Mouse (Mus musculus) heart, embryonic 11.5 days (tissue): ENCODE measurements at regions not wholly inside any gene's neighbourhood (a gene's known extent, or its start where the extent isn't known, plus 50 kb on each side); places are given as distances from the start of the nearest gene placed in this dataset.

ENCODE experiments used
- ATAC-seq: fragments of 200-750 bp; cut with Nextera tagmentation; replicated peaks from 2 replicates; pipeline ENCODE4 v1.8.0; 2017; ENCODE audit warnings: moderate library complexity; ENCODE audit not compliant: insufficient number of reproducible peaks, low FRiP score, low TSS enrichment
- H3K27ac ChIP-seq: fragments of 300-500 bp; sonication (generic); 2 replicates; pipeline ENCODE4 v1.5.1; 2014; ENCODE audit warnings: mild to moderate bottlenecking, low read depth, low read length
- H3K27me3 ChIP-seq: fragments of 300-500 bp; sonication (generic); 2 replicates; pipeline ENCODE4 v1.6.1; 2014; ENCODE audit warnings: mild to moderate bottlenecking, low read length, mixed read lengths; ENCODE audit not compliant: control insufficient read depth, insufficient read depth
- H3K36me3 ChIP-seq: fragments of 300-500 bp; sonication (generic); 2 replicates; pipeline ENCODE4 v1.6.1; 2014; ENCODE audit warnings: mild to moderate bottlenecking, low read length, moderate library complexity, mixed read lengths; ENCODE audit not compliant: control insufficient read depth, insufficient read depth
- H3K4me1 ChIP-seq: fragments of 300-500 bp; sonication (generic); 2 replicates; pipeline ENCODE4 v1.6.1; 2014; ENCODE audit warnings: low read length; ENCODE audit not compliant: control insufficient read depth, insufficient read depth
- H3K4me2 ChIP-seq: fragments of 300-500 bp; sonication (generic); 2 replicates; pipeline ENCODE4 v1.6.1; 2014; ENCODE audit warnings: mild to moderate bottlenecking, moderate library complexity
- H3K4me3 ChIP-seq: fragments of 300-500 bp; sonication (generic); 2 replicates; pipeline ENCODE4 v1.5.1; 2014; ENCODE audit warnings: low read depth, low read length
- H3K9ac ChIP-seq: fragments of 300-500 bp; sonication (generic); 2 replicates; pipeline ENCODE4 v1.6.1; 2014; ENCODE audit warnings: mild to moderate bottlenecking, low read depth, low read length, moderate library complexity
- H3K9me3 ChIP-seq: fragments of 300-500 bp; sonication (generic); replicated peaks from 2 replicates; pipeline ENCODE4 v1.6.1; 2016; ENCODE audit warnings: low read length; ENCODE audit not compliant: control insufficient read depth
- WGBS: fragments of 180-500 bp; shearing (Covaris S2); extraction: QIAGEN DNeasy Blood & Tissue Kit; methylation state at CpG from one replicate; pipeline ENCODE4 v1.1.7; 2014; ENCODE audit not compliant: insufficient replicate concordance; 5-methylcytosine and 5-hydroxymethylcytosine counted together

DNA sequence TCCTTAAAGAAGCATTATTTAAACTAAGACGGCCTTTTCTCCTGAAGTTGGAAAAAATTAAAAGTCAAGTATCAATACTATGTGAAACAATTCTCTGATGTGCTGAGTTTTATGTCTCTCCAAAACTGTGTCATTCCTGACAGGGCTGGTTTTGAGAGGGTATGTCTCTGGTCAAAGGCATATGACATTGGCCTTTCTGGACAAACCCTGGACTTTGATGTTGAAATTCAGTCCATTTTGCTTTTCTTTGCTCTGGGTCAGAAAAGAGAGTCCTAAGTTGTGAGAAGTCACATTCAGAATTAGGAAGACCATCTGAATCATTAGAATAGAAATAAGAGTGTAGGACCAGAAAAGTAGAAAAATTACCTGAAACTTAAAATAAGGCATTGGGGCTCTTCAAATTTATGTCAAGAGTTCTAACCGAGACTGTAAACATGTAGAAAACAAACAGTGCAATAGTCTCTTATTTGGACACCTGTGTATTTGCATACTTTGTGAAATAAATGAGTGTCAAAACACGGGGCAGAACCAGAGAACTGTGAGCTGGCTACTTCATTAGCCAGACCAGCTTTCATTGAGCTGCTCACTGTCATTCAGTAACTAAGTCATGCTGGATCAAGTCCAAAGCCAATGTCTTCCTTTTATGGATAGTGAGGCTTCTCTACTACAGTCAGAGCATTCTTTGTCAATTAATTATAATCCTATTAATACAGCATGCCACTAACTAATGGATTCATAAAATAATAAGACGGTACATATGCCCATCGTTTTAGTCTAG, 209.3 kb upstream of the Adamts9 start:
- no peaks in the 10 kb centered on the region for H3K9me3 ChIP-seq
- no peak overlapping the region for H3K9ac ChIP-seq
- H3K27me3 ChIP-seq = no peaks in the 10 kb centered on the region
- no peak overlapping the region for H3K27ac ChIP-seq
- 0 out of 2 replicates have a peak, but pooled peaks cover 2% of the 10 kb centered on the region for H3K4me1 ChIP-seq
- no peak overlapping the region for H3K4me2 ChIP-seq
- no peak overlapping the region for H3K4me3 ChIP-seq
- no peaks in the 10 kb centered on the region for H3K36me3 ChIP-seq
- no peak for ATAC-seq
- WGBS = 84% methylated on average over 5 of the region's 5 CpGs

DNA sequence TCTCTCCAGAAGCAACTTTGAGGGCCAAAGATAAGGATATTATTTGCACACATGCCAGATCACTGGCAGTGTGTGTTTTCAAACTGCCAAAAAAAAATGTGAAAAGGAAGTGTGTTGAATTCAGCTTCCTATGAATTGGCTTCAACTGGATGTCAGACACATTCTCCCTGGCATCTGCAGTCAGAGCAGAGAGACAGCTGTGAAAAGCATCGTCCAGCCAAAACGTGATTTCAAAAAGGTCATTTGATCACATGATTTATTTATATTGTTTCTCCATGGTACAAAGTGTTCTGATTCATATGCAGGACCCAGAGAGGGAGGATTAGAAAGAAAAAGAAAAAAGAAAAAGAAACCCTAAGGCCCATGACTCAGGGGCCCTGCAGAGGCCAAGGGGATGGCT, 207.2 kb upstream of the Adamts9 start:
- 39% methylated on average over 2 of the region's 2 CpGs for WGBS
- H3K27ac ChIP-seq = no peak overlapping the region
- H3K4me2 ChIP-seq = no peak overlapping the region
- no peak overlapping the region for H3K9ac ChIP-seq
- ATAC-seq = no peak
- no peak overlapping the region for H3K4me3 ChIP-seq
- no peaks in the 10 kb centered on the region for H3K36me3 ChIP-seq
- H3K4me1 ChIP-seq = 0 out of 2 replicates have a peak, but pooled peaks cover 2% of the 10 kb centered on the region
- H3K9me3 ChIP-seq = no peaks in the 10 kb centered on the region
- H3K27me3 ChIP-seq = no peaks in the 10 kb centered on the region

DNA sequence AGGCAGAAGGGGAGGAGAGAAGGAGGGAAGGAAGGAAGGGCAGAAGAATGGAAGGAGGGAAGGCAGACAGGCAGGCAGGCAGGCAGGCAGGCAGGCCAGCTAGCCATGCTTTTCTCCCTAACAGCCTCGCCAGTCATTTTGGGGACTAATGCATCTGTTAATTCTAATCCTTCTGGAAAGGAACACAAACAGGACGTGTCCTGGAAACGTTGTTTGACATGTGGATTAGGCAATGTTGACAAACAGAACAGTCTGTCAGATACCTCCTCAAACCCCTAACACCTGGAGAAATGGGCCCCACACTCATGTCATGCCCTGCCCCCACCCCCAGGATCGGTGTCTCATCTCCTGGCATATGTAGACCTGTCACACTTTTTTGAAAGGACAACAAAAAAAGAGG, 206.7 kb upstream of the Adamts9 start:
- ATAC-seq = no peak
- Histone ChIP-seq H3K9me3 (no peaks in the 10 kb centered on the region), H3K4me1 (0 out of 2 replicates have a peak, but pooled peaks cover 2% of the 10 kb centered on the region), H3K27me3 (no peaks in the 10 kb centered on the region), H3K4me2 (no peak overlapping the region), H3K9ac (no peak overlapping the region), H3K27ac (no peak overlapping the region), H3K4me3 (no peak overlapping the region), H3K36me3 (no peaks in the 10 kb centered on the region)
- 29% methylated on average over 4 of the region's 4 CpGs for WGBS

DNA sequence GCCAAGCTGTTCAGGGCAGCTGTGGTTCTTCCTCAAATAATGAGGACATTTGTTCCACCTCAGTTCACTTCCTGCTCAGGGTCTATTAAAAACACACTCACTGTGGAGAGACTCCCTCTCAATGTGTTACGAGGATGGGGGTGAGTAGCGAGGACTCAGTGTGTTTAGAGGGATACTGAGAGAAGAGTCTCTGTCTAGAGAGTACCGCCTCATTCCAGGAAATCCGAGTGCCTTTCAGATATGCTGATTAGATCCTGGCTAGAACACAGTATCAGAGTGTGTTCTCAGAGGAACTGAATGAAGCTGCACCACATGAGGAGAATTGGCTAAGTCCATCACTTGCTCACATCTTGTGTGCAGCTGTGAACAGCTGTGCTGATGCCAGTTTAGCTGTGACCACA, 197.0 kb upstream of the Adamts9 start:
- Histone ChIP-seq H3K36me3 (no peaks in the 10 kb centered on the region), H3K27me3 (no peaks in the 10 kb centered on the region), H3K4me3 (no peak overlapping the region), H3K9ac (no peak overlapping the region), H3K4me1 (no peaks in the 10 kb centered on the region), H3K4me2 (no peak overlapping the region), H3K9me3 (no peaks in the 10 kb centered on the region), H3K27ac (no peak overlapping the region)
- WGBS = 43% methylated on average over 4 of the region's 4 CpGs
- ATAC-seq = no peak

DNA sequence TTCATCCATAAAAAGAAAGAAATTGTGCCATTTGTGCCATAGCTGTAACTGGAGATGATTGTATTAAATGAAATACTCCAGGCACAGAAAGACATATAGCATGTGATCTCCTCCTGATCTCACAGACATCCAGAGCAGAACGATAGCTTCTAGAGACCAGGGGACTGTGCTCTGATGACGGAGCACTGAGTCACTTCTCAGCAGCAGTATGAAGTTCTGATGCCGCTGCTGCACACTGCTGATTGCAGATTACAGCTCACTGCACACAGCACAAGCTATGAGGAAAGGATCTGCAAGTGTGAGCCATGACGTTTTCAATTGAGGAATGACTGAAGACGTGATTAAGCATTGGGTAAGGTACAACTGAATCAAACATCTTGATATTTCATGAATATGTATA, 190.6 kb upstream of the Adamts9 start:
- H3K36me3 ChIP-seq = no peaks in the 10 kb centered on the region
- H3K4me3 ChIP-seq = no peak overlapping the region
- no peak overlapping the region for H3K27ac ChIP-seq
- no peaks in the 10 kb centered on the region for H3K4me1 ChIP-seq
- H3K9me3 ChIP-seq = no peaks in the 10 kb centered on the region
- H3K4me2 ChIP-seq = no peak overlapping the region
- ATAC-seq = no peak
- WGBS = 64% methylated on average over 5 of the region's 5 CpGs
- no peaks in the 10 kb centered on the region for H3K27me3 ChIP-seq
- H3K9ac ChIP-seq = no peak overlapping the region

DNA sequence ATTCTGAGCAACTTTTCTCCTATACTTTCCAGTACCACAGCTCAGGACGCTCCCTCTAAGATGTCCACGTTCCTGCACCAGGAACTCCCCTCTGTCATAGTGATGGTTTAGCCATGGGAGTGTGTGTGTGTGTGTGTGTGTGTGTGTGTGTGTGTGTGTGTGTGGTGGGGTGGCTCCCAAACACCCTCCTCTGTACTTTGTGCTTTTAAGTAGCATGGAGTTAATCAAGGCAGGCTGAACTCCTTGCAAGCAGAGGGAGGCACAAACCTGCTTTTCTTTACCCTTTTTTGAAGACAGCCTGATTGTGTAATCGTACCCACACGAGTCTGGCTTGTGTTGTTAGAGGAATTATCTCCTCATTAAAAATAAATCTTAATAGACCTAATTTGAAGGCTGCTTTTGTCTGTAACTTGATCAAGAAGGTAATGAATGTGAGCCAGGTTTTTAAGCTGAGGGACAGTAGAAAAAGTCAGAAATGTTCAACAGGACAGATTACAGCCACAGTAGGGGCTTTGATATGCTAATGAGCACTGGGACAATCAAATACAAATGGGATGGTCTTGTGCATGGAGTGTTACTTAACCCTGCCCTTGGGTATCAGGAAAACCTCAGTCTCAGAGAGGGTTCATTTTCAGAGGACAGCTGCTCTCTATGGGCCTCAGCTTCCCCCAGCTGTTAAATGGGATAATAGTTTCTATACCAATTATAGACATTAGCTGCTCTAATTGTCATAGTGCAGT, 187.8 kb upstream of the Adamts9 start:
- ATAC-seq = no peak
- H3K9ac ChIP-seq = no peak overlapping the region
- no peaks in the 10 kb centered on the region for H3K27me3 ChIP-seq
- no peak overlapping the region for H3K4me3 ChIP-seq
- no peak overlapping the region for H3K27ac ChIP-seq
- no peaks in the 10 kb centered on the region for H3K4me1 ChIP-seq
- H3K36me3 ChIP-seq = no peaks in the 10 kb centered on the region
- H3K9me3 ChIP-seq = no peaks in the 10 kb centered on the region
- WGBS = 48% methylated on average over 4 of the region's 4 CpGs
- no peak overlapping the region for H3K4me2 ChIP-seq

DNA sequence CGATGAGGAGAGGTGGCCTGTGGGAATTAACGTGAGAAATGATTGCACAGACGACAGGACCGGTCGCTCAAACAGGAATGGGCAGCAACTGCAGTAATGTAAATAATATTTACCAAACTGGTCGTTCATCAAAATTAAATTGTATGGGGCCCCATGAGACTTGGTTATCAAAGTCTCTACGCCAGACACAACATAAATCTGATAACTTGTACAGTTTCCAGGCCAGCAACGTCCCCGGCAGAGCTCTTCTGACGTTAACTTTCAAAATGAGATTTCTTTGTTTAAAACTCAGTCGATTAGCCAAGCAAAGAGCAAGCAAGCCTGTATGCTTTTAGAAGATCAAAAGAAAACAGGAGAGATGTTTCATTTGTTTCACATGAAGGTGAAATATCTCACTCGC, 176.2 kb upstream of the Adamts9 start:
- H3K4me2 ChIP-seq = no peak overlapping the region
- no peaks in the 10 kb centered on the region for H3K27me3 ChIP-seq
- no peaks in the 10 kb centered on the region for H3K4me1 ChIP-seq
- H3K9me3 ChIP-seq = no peaks in the 10 kb centered on the region
- no peaks in the 10 kb centered on the region for H3K36me3 ChIP-seq
- no peak for ATAC-seq
- WGBS = 62% methylated on average over 12 of the region's 12 CpGs
- no peak overlapping the region for H3K27ac ChIP-seq
- H3K4me3 ChIP-seq = no peak overlapping the region
- no peak overlapping the region for H3K9ac ChIP-seq

DNA sequence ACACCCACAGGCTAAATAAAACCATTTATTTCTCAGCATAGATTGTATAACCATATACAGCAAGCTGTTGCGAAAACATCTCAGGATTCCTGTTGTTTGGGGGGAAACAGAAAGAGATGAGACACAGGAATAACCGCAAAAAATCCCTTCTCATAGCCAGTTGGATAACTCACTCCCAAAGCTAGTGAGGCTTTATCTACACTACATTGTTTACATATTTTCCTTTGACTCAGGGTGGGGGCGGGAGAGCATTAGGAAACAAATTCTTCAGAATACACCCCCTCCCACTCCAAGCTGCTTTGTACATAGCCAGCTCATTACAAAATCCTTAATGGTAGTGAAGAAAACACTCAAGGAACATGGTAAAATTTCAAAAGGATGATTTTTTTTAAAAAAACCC, 170.1 kb upstream of the Adamts9 start:
- WGBS = 61% methylated on average over 3 of the region's 3 CpGs

More for the DNA sequence above, 170.1 kb upstream of the Adamts9 start:
- Histone ChIP-seq H3K27me3 (no peaks in the 10 kb centered on the region), H3K9ac (no peak overlapping the region), H3K36me3 (no peaks in the 10 kb centered on the region), H3K4me2 (no peak overlapping the region), H3K9me3 (no peaks in the 10 kb centered on the region), H3K4me3 (no peak overlapping the region), H3K4me1 (peaks cover 3% of the 10 kb centered on the region), H3K27ac (no peak overlapping the region)
- ATAC-seq = no peak
